Mouse (Mus musculus) heart, adult 11 months (tissue): Measurements from ENCODE around the gene Tmie.

Experiments
- DNase-seq: peaks from one replicate; pipeline ENCODE4 v3.0.0; 2022

Tmie gene

GRCm38 (mm10) chr9:110879998-110880561, at the start of gene Tmie:
Tmie (minus strand) TSS chr9:110880113.
- DNase-seq = peak; percentile 99

GRCm38 (mm10) chr9:110922759-110923158, 42.8 kb upstream of the Tmie start:
- DNase-seq = no peak

- peak; percentile 95 for DNase-seq
Observed at GRCm38 (mm10) chr9:110920665-110921419, 40.9 kb upstream of the Tmie start.

- no peak for DNase-seq
Observed at GRCm38 (mm10) chr9:110916786-110917185, 36.9 kb upstream of the Tmie start, which contains the start of gene Fam240a. Fam240a (minus strand) TSS chr9:110916861.

GRCm38 (mm10) chr9:110915466-110915865, 35.6 kb upstream of the Tmie start:
- DNase-seq = no peak

- DNase-seq = no peak
Observed at GRCm38 (mm10) chr9:110914631-110915236, 34.8 kb upstream of the Tmie start.

GRCm38 (mm10) chr9:110909371-110909967, 29.6 kb upstream of the Tmie start:
- DNase-seq = peak; percentile 68

- no peak for DNase-seq
Observed at GRCm38 (mm10) chr9:110908631-110909016, 28.7 kb upstream of the Tmie start.

GRCm38 (mm10) chr9:110907838-110908630, 28.1 kb upstream of the Tmie start:
- no peak for DNase-seq

GRCm38 (mm10) chr9:110907201-110907837, 27.4 kb upstream of the Tmie start:
- DNase-seq = no peak

GRCm38 (mm10) chr9:110902271-110902670, 22.4 kb upstream of the Tmie start:
- DNase-seq = no peak

GRCm38 (mm10) chr9:110901204-110901603, 21.3 kb upstream of the Tmie start:
- DNase-seq = no peak

- DNase-seq = no peak
Observed at GRCm38 (mm10) chr9:110899451-110900008, 19.6 kb upstream of the Tmie start.

GRCm38 (mm10) chr9:110896595-110896994, 16.7 kb upstream of the Tmie start:
- peak; percentile 90 for DNase-seq

GRCm38 (mm10) chr9:110895994-110896393, 16.1 kb upstream of the Tmie start:
- no peak for DNase-seq

GRCm38 (mm10) chr9:110895507-110895906, 15.6 kb upstream of the Tmie start:
- DNase-seq = no peak

- DNase-seq = no peak
Observed at GRCm38 (mm10) chr9:110893429-110893828, 13.5 kb upstream of the Tmie start.

- no peak for DNase-seq
Observed at GRCm38 (mm10) chr9:110892552-110892951, 12.6 kb upstream of the Tmie start.

- DNase-seq = no peak
Observed at GRCm38 (mm10) chr9:110891077-110891828, 11.3 kb upstream of the Tmie start.

GRCm38 (mm10) chr9:110890026-110890783, 10.3 kb upstream of the Tmie start:
- DNase-seq = no peak
